ENCODE assay signal across 8 mouse cellular contexts in genomic region chr17:78881878-78882304, GRCm38 (mm10). TPM values are rescaled to one million over a fixed set of nuclear protein-coding genes. Genes with fewer than 3 reads are reported as not detected.
DNase-seq lines count a peak whose midpoint lies in the region; ATAC-seq and TF ChIP-seq lines count a peak whose summit lies in the region.

No protein-coding gene starts in this region.

- no peaks in the 10 kb centered on the region for H3K27me3 ChIP-seq in Patski
- H3K27me3 ChIP-seq in heart, embryonic 13.5 days (replicated peaks), result no peaks in the 10 kb centered on the region
- no peaks in the 10 kb centered on the region for H3K27me3 ChIP-seq in limb, embryonic 10.5 days (ENCODE audit: low read depth, poor library complexity, severe bottlenecking)
- H3K27me3 ChIP-seq in midbrain, embryonic 11.5 days (ENCODE audit: control insufficient read depth, insufficient read depth, low read length), result no peaks in the 10 kb centered on the region

- intact Hi-C loops in gastrocnemius, adult 2 months (cut with DNase I), result no loop called here

- peak overlapping the region; percentile 77 for H3K4me2 ChIP-seq in heart, embryonic 13.5 days
- H3K4me2 ChIP-seq in midbrain, embryonic 11.5 days, result peak overlapping the region; percentile 71

- CTCF ChIA-PET in Patski (lab: Charles Lee), result interaction anchor here (0.7 kb wide), 1 partner anchor 43 kb away, joined by 3 read pairs; no protein-coding TSS in a partner anchor

- 10% methylated on average over 4 of the region's 7 CpGs for WGBS in heart, embryonic 13.5 days
- 19% methylated on average over 4 of the region's 7 CpGs for WGBS in limb, embryonic 10.5 days
- WGBS in midbrain, embryonic 11.5 days, result 11% methylated on average over 7 of the region's 7 CpGs

- H3K9ac ChIP-seq in heart, embryonic 13.5 days, result peak overlapping the region; percentile 89
- peak overlapping the region; percentile 68 for H3K9ac ChIP-seq in midbrain, embryonic 11.5 days (ENCODE audit: low read length)

- in situ Hi-C loops in Patski (cut with MboI; ENCODE audit: low pct_unique_long_range_greater_than_20kb), result loop anchor here (10.0 kb wide), 1 partner anchor 693 kb away; no protein-coding TSS in a partner anchor

- 0 out of 2 replicates have a peak, but pooled peaks cover 6% of the 10 kb centered on the region for H3K9me3 ChIP-seq in heart, embryonic 13.5 days
- no peaks in the 10 kb centered on the region for H3K9me3 ChIP-seq in limb, embryonic 10.5 days (replicated peaks)
- no peaks in the 10 kb centered on the region; the same call in 1 of the 2 replicates for H3K9me3 ChIP-seq in midbrain, embryonic 11.5 days (ENCODE audit: control insufficient read depth, low read length)

- H3K27ac ChIP-seq in gastrocnemius, adult 2 months, result peak overlapping the region; percentile 86
- H3K27ac ChIP-seq in heart, embryonic 13.5 days (replicated peaks), result peak overlapping the region; percentile 88
- H3K27ac ChIP-seq in limb, embryonic 10.5 days, result peak overlapping the region; percentile 87
- H3K27ac ChIP-seq in midbrain, embryonic 11.5 days (ENCODE audit: low read depth, low read length), result no peak overlapping the region

- DNase-seq in gastrocnemius, adult 2 months, result peak; percentile 22
- no peak for DNase-seq in gastrocnemius, postnatal 10 days
- DNase-seq in Patski (ENCODE audit: low read depth, low spot score), result no peak
- DNase-seq in limb, embryonic 10.5 days (ENCODE audit: low spot score), result peak; percentile 53
- DNase-seq in midbrain, embryonic 11.5 days (ENCODE audit: low spot score, missing footprints), result peak; percentile 89
- DNase-seq in natural killer cell, adult 2 months (ENCODE audit: low spot score in 2 of 2), result no peak
- DNase-seq in left cerebral cortex, adult 11 months (ENCODE audit: low spot score), result no peak

- peaks cover 13% of the 10 kb centered on the region for H3K4me1 ChIP-seq in heart, embryonic 13.5 days
- H3K4me1 ChIP-seq in limb, embryonic 10.5 days, result peaks cover 18% of the 10 kb centered on the region
- no peaks in the 10 kb centered on the region for H3K4me1 ChIP-seq in midbrain, embryonic 11.5 days (ENCODE audit: control insufficient read depth, insufficient read depth, low read length)

- peak overlapping the region; percentile 77 for H3K4me3 ChIP-seq in gastrocnemius, adult 2 months
- H3K4me3 ChIP-seq in heart, embryonic 13.5 days, result peak overlapping the region; percentile 78
- peak overlapping the region; percentile 71 for H3K4me3 ChIP-seq in limb, embryonic 10.5 days
- H3K4me3 ChIP-seq in midbrain, embryonic 11.5 days (ENCODE audit: low read depth, low read length), result peak overlapping the region; percentile 43

- TF ChIP-seq CTCF in gastrocnemius, adult 2 months (IDR thresholded peaks at IDR 0.05), result no peak
- no peak for TF ChIP-seq CTCF in Patski (IDR thresholded peaks at IDR 0.05)

- H3K36me3 ChIP-seq in heart, embryonic 13.5 days, result peaks cover 24% of the 10 kb centered on the region
- H3K36me3 ChIP-seq in limb, embryonic 10.5 days, result peaks cover 12% of the 10 kb centered on the region
- no peaks in the 10 kb centered on the region for H3K36me3 ChIP-seq in midbrain, embryonic 11.5 days (ENCODE audit: control insufficient read depth, insufficient read depth, low read length)

- ATAC-seq in Patski, result peak; percentile 17
- peak; percentile 34 for ATAC-seq in heart, embryonic 13.5 days (ENCODE audit: extremely low read depth, insufficient number of reproducible peaks, low FRiP score, low TSS enrichment)
- ATAC-seq in midbrain, embryonic 11.5 days (ENCODE audit: low FRiP score), result peak; percentile 75

- POLR2A ChIA-PET in Patski (lab: Charles Lee), result interaction anchor here (0.8 to 1.4 kb wide), 2 partner anchors 8 to 46 kb away, joined by 3 to 4 read pairs; partner anchors contain the start of genes Gpatch11 and Heatr5b

RNA-seq across cellular contexts. Expression of gene Eif2ak2, which starts 0.5 kb away (rescaled TPM):
- total RNA-seq in gastrocnemius, adult 2 months (2021), result 1 to 10 TPM; 3.6 to 4.0 TPM
- 1 to 10 TPM; 8.5 to 9.5 TPM for total RNA-seq in gastrocnemius, postnatal 10 days (2021)
- 23.1 TPM for polyA plus RNA-seq in Patski (2021)
- polyA plus RNA-seq in heart, embryonic 13.5 days (2015; fragmentation: Nextera tagmentation; extraction: Ambion mirVana), result 11.0 and 12.7 TPM in 2 replicates
- 6.9 and 9.9 TPM in 2 replicates for polyA plus RNA-seq in limb, embryonic 10.5 days (2016; fragmentation: Nextera tagmentation; extraction: Ambion mirVana)
- 4.0 and 4.4 TPM in 2 replicates for polyA plus RNA-seq in midbrain, embryonic 11.5 days (2014; fragmentation: Nextera tagmentation; extraction: Ambion mirVana)

RNA-seq across cellular contexts. Expression of gene Sult6b1, which starts 24.9 kb away (rescaled TPM):
- not detected for total RNA-seq in gastrocnemius, adult 2 months (2021)
- not detected for total RNA-seq in gastrocnemius, postnatal 10 days (2021)
- polyA plus RNA-seq in Patski (2021), result 0.87 TPM
- 0.20 and 0.25 TPM in 2 replicates for polyA plus RNA-seq in heart, embryonic 13.5 days (2015; fragmentation: Nextera tagmentation; extraction: Ambion mirVana)
- polyA plus RNA-seq in limb, embryonic 10.5 days (2016; fragmentation: Nextera tagmentation; extraction: Ambion mirVana), result 0.06 and 0.13 TPM in 2 replicates
- not detected in 2 replicates for polyA plus RNA-seq in midbrain, embryonic 11.5 days (2014; fragmentation: Nextera tagmentation; extraction: Ambion mirVana)

RNA-seq across cellular contexts. Expression of gene Cebpzos, which starts 34.4 kb away (rescaled TPM):
- 10 to 100 TPM; 36.5 to 48.7 TPM for total RNA-seq in gastrocnemius, adult 2 months (2021)
- total RNA-seq in gastrocnemius, postnatal 10 days (2021), result 10 to 100 TPM; 56.3 to 65.8 TPM
- 53.3 TPM for polyA plus RNA-seq in Patski (2021)
- polyA plus RNA-seq in heart, embryonic 13.5 days (2015; fragmentation: Nextera tagmentation; extraction: Ambion mirVana), result 81.0 and 89.6 TPM in 2 replicates
- polyA plus RNA-seq in limb, embryonic 10.5 days (2016; fragmentation: Nextera tagmentation; extraction: Ambion mirVana), result 87.0 and 91.3 TPM in 2 replicates
- polyA plus RNA-seq in midbrain, embryonic 11.5 days (2014; fragmentation: Nextera tagmentation; extraction: Ambion mirVana), result 121 and 126 TPM in 2 replicates

RNA-seq across cellular contexts. Expression of gene Gpatch11, which starts 46.5 kb away (rescaled TPM):
- 10 to 100 TPM; 17.9 to 23.3 TPM for total RNA-seq in gastrocnemius, adult 2 months (2021)
- total RNA-seq in gastrocnemius, postnatal 10 days (2021), result 10 to 100 TPM; 21.4 to 22.3 TPM
- 33.5 TPM for polyA plus RNA-seq in Patski (2021)
- 33.1 and 35.7 TPM in 2 replicates for polyA plus RNA-seq in heart, embryonic 13.5 days (2015; fragmentation: Nextera tagmentation; extraction: Ambion mirVana)
- 33.6 and 41.1 TPM in 2 replicates for polyA plus RNA-seq in limb, embryonic 10.5 days (2016; fragmentation: Nextera tagmentation; extraction: Ambion mirVana)
- 40.8 and 45.4 TPM in 2 replicates for polyA plus RNA-seq in midbrain, embryonic 11.5 days (2014; fragmentation: Nextera tagmentation; extraction: Ambion mirVana)

RNA-seq across cellular contexts. Expression of gene Heatr5b, which starts 46.7 kb away (rescaled TPM):
- total RNA-seq in gastrocnemius, adult 2 months (2021), result 10 to 100 TPM in 1 of 2 experiments, 1 to 10 TPM in 1; 7.3 to 10.1 TPM
- total RNA-seq in gastrocnemius, postnatal 10 days (2021), result 10 to 100 TPM in 1 of 2 experiments, 1 to 10 TPM in 1; 10.0 to 12.5 TPM
- 41.0 TPM for polyA plus RNA-seq in Patski (2021)
- 16.0 and 18.8 TPM in 2 replicates for polyA plus RNA-seq in heart, embryonic 13.5 days (2015; fragmentation: Nextera tagmentation; extraction: Ambion mirVana)
- polyA plus RNA-seq in limb, embryonic 10.5 days (2016; fragmentation: Nextera tagmentation; extraction: Ambion mirVana), result 9.8 and 17.5 TPM in 2 replicates
- 15.5 and 17.9 TPM in 2 replicates for polyA plus RNA-seq in midbrain, embryonic 11.5 days (2014; fragmentation: Nextera tagmentation; extraction: Ambion mirVana)

Comparison
In these comparisons a context has a peak if more than half of its experiments do, and no peak if none do; other contexts are left out.
1. DNase-seq: peak in gastrocnemius, adult 2 months (single experiment), limb, embryonic 10.5 days (single experiment) and midbrain, embryonic 11.5 days (single experiment); none in gastrocnemius, postnatal 10 days (single experiment), Patski (single experiment), natural killer cell, adult 2 months (0 of 2) and left cerebral cortex, adult 11 months (single experiment).
2. ATAC-seq: peak in every context shown above with its lines; median percentile 75 in midbrain, embryonic 11.5 days; 34 in heart, embryonic 13.5 days; 17 in Patski.
3. Peak in every context shown above with its lines, with median percentiles within 50 percentile points of each other: H3K4me3 ChIP-seq.